Mouse (Mus musculus) lung, postnatal 25 days (tissue): ENCODE measurements around the gene Ifi35.
"Not testable (repeated sequence)": the region's sequence is repeated elsewhere in the genome, so short reads cannot be mapped to it uniquely, and the experiment has no call there.

Source experiments
- DNase-seq: peaks from one replicate; pipeline ENCODE4 v3.0.0; 2022; ENCODE audit warnings: low spot score

The Ifi35 gene

DNA sequence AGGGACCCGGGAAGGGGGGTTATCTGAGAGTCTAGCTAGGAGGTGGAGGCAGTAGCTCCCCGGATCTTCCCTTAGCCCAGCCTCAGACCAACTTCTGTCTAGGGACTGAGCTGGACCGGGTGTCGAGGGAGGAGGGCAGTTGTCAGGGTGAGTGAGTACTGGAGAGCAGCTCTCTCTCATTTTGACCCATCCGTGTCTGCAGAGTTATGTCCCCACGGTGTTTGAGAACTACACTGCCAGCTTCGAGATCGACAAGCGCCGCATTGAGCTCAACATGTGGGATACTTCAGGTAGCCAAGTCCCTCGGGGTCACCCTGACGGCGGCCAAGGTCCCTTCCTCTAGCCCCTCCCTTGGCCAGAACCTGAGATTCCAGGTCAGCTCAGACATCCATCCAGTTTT lies 20.5 kb downstream of the Ifi35 start:
- no peak for DNase-seq

DNA sequence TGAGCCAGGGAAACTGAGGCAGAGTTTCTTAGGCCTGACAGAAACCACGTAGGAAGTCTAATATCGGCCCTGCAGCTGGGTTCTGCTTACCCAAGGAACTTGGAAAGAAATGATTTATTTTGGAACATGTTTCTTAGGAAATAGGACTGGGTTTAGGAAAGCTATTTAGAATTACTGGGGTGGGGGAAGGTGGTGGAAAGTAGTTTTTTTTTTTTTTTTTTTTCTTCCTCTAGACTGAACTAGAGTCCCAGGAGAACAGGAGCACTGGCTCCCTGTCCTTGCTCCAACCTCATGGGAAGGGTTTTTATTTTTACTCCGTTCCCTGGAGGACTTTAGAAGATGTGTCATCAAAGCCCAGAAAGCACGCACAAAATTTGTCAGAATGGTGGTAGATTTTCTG lies 20.9 kb downstream of the Ifi35 start:
- no peak for DNase-seq

DNA sequence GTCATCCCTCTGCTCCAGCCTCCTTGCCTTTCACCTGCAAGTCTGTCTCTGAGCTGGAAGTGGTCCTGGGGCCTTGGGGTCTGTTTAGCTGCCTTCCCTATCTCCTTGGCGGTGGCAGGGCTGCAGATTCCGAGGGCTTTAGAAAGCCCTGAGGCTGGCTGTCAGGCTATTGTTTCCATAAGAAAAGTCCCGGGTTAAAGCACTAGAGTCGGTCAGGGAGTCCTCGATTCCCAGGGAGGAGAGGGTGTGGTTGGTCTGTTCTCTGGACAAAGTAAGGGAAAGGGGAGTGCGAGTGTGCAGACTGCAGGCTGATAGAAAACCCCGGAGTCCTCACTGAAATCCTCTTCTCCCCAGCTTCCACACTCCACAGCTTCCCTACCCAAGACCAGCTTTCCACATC lies 22.0 kb downstream of the Ifi35 start:
- DNase-seq, result no peak

DNA sequence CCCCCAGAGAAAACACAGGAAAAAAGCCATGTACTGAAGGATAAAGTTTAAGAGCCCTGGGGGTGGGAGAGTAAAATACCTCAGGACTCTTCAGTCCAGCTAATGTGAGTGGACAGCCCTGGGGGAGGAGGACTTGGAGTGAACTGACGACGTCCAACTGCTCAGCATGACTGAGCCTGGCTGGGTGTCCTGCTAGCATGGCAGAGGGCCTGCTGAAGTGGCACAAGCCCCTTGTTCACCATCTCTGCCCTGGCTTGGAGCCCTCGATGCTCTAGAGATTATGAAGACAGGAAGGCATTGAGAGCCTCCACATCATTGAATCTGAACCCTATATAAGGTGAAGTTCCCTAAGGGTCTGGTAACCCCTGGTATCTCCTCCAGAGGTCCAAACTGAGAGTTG lies 23.7 kb downstream of the Ifi35 start:
- no peak for DNase-seq

DNA sequence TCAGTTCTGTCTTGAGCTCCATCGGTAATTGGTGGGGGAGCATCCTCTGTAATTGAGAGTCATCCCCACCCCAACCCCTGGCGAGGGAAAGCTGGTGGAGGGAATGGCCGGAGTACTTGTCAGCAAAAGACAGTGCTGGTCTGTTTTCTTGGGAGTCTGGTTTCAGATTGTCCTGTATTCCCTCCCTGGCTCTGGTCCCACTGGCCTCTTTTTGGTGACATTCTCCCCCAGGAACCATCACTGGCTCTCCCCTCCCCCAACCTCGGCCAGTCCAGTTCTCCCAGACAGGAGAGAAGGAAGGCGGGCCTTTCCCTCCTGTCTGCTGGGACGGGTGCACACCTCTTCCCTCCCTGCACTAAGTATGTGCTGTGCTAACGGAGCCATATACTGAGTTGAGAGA lies 24.1 kb downstream of the Ifi35 start:
- no peak for DNase-seq

DNA sequence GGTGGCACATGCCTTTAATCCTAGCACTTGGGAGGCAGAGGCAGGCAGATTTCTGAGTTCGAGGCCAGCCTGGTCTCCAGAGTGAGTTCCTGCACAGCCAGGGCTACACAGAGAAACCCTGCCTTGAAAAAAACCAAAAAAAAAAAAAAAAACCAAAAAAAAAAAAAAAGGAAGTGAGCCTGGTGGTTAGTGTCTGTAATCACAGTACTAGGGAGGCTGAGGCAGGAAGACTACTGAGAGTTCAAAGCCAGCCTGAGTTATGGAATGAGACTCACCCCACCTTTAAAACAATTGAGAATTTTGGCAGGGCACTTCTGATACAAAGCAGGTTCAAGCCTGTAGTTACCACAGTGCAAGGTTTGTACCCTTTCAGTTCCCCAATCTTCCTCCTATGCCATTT lies 25.5 kb downstream of the Ifi35 start:
- not testable (repeated sequence) for DNase-seq

DNA sequence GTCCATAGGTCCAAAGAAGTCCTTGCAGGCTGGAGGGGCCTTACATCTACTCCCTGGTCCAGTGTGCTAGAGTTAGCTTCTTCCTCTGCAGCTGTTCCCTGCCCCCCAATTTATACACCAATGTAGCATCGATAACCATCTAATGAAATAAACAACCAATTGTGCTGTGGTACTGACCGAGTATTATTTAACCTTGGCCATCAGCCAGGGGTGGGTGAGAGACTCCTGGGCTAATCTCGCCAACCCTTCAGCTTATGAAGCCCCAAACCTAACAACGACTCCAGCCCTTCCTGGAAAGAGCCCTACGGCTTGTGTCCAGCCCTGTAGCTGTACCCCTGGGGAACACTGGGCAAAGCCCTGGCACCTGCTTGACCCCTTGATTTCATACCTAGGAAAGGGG lies 26.1 kb downstream of the Ifi35 start:
- DNase-seq, result peak; percentile 26

DNA sequence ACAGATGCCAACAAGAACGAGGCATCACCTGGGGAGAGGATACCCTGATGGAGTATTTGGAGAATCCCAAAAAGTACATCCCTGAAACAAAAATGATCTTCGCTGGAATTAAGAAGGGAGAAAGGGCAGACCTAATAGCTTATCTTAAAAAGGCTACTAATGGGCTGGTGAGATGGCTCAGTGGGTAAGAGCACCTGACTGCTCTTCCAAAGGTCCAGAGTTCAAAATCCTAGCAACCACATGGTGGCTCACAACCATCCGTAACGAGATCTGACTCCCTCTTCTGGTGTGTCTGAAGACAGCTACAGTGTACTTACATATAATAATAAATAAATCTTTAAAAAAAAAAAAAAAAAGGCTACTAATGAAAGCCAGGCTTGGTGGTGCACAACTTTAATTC lies 28.2 kb downstream of the Ifi35 start:
- DNase-seq, result not testable (repeated sequence)

DNA sequence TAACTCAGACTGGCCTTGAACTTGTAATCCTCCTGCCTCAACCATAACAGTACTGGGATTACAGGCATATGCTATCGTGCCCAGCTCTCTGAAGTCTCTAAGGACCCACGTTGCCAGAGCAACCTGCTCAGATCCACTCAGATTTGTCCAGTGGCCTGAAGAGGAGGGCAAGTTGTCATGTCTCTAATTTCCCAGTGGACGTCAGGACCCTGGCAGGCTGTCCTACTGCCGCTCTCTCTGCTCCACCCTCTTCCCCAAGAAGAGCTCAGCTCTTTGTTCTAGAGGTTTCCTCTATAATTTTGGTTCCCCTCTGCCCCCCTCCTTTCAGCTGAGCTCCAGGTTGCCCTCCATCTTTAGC lies 29.0 kb downstream of the Ifi35 start:
- DNase-seq, result no peak

DNA sequence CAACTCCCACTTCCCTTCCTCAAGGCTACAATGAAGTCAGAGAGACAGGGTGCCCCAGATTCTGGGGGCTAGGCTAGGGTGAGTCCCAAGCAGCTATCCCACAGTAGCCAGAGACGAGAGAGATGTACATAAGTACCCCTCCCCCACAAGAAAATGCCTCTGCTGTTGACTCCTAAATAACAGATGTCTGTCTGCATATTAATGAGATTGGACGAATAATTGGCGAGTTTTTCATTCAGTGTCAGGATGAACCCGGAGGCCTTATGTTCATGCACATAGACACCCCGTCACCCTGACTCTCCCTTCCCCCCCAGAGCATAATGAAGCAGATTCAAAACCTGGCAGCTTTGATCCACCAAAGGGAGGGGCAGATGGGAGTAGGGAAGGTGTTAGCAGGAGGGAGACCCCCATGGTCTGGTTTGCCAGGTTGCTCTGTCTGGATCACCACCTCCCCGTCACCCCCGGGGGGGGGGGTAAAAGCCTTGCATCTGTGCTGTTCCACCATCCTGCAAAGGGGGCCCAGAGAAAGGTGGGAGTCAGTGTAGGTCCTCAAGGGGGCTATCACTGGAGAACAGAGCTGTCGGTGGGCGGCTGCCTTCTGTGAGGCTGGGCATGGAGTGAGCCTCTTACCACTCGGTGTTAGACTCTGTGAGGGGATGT lies 29.5 kb downstream of the Ifi35 start:
- no peak for DNase-seq

DNA sequence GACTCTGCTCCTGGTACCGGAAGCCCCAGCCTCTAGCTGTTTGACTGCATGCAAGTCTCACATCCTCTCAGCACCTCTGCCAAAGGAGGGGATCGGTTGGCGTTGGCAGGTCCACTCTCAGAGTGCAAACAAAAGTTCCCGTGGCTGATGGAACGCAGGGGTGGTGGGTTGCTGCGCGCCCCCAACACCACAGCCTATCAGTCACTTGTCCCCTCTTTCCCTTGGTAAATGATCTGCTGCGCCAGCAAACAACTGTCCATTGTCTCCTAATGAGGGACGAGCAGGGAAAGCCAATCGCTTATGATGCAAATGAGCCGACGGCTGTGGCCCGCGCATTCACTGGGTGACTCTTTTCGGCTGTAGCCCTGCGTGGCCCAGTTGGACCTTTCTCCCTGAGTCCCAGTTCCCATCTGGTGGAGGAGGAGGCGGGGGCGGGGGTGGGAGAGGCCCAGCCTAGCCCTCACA lies 31.0 kb downstream of the Ifi35 start:
- no peak for DNase-seq

DNA sequence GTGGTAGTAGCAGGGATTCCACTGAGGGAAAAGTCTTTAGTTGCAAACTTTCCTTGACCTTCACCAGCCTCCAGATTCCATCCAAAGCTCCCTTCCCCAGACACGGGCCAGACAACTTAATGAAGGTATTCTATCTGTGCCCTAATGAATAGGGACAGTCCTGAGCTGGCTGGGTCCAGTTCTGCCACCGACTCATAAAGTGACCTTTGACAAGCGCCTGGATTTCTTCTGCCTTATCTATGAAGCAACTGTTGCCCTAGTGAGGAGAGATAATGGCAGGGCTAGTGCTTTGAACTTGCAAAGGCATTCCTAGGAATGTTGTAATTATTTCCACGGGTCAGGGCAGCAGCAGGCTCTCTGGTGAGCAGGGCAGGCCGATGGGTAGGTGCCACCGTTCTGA lies 32.7 kb downstream of the Ifi35 start:
- DNase-seq, result no peak

DNA sequence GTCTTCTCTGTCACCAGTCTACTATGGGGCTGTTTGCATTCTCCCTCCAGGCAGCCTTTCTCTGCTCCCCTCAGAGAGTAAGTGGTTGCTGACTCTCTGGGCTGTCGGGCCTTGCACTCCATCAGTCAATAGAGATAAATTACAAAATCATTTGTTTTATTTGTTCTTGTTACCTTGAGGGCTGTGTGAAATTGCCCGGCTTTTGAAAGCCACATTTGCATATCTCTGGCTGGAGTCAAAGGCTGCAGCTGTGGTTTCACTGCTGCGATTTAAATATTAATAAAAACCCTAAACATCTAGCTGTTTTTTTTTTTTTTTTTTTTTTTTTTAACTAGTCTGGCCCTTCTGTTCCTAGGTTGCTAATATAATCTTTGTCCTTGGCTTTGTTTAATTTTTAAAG lies 35.6 kb downstream of the Ifi35 start:
- DNase-seq, result no peak

DNA sequence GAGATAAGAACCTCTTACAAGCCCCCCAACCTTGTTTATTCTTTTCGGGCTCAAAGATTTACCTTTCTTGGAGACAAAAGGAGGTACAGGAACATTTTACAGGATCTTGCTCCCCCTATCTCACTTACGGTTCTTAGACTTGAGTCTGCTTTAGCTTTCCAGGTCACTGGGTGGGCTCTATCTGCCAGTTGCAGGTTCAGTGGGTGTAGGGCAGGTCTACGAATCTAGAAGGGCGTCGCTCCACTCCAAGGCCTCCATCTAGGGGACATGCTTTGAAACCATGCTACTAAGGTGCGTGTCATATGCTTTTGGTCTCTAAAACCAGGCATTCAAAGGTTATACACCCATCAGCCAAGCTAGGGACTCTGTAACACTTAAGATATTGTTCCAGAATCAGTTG lies 36.0 kb downstream of the Ifi35 start:
- DNase-seq, result no peak

DNA sequence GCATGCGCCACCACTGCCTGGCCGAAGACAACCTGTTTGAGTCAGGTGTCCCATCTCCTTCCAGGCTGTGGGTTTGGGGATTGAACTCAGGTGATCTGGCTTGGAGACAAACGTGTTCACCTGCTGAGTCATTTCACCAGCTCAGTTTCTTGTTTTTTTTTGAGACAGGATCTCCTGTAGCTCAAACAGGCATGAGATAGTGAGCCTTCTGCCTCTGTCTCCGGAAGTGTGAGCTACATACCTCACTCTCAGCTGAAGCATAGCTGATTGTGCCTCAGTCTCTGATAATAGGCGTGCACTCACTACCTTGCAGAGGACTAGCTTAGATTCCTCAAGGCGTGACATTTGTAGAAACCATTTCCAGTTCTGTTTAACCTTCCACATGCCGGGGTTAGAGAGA lies 36.6 kb downstream of the Ifi35 start:
- DNase-seq, result no peak

DNA sequence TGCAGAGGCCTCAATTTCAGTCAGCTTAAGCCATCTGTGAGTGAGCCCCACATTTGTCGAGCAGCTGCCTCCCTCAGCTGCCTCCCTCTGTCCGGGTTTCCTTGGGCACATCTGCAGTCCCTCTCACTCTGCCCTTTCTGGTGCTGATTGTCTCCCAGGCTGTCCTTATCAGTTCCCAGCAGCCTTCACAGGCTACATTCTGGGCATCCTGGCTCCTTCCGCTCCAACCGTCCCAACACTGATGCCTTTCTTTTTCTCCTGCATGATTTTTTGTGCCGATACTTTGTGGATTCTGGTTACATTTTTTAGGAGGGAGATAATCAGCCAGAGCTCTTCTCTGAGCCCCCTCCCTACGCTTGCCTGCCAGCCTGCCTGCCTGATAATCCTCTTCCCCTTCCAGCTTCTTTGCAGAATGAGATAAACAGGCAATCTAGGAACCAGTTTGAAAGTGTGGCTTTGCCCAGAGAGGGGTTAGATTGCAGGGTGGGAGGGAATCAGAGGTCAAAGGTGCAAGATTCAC lies 37.4 kb downstream of the Ifi35 start:
- no peak for DNase-seq

DNA sequence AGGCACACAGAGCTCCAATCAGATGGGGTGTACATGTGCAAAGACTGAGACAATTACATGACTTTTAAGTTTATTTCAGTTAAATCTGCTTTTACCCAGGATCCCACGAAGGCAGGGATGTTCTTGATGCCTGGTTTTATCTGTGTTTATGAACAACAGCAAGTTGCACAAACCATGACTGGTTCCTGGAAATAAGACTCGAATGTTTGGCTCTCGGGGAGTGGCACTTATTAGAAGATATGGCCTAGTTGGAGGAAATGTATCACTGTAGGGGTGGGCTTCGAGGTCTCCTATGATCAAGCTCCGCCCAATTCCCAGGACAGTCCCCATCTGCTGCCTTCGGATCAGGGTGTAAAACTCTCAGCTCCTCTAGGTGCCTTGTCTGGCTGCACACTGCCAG lies 37.9 kb downstream of the Ifi35 start:
- DNase-seq, result no peak

DNA sequence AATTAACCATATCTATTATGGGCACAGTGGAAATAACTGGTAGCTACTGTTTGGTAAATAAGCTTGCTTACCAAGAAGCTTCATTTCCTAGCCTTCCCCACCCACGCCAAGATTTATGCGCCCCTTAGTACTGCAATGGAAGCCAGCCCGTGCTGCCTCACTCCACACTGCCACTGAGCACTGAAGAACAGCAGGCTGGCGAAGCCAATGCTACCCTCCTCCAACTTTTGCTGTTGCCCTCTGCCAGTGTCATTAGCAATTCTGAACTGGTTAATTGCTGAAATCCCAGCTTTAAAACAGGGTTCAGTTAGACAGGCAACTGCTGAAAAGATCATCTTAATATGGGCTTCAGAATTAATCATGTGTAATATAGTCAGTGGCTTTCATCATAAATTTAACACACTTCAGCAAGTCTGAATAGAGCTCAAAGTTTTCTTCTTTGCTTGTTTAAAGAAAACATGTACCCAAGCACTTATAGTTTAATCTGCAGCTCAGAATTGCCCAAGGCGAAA lies 58.1 kb downstream of the Ifi35 start:
- no peak for DNase-seq

DNA sequence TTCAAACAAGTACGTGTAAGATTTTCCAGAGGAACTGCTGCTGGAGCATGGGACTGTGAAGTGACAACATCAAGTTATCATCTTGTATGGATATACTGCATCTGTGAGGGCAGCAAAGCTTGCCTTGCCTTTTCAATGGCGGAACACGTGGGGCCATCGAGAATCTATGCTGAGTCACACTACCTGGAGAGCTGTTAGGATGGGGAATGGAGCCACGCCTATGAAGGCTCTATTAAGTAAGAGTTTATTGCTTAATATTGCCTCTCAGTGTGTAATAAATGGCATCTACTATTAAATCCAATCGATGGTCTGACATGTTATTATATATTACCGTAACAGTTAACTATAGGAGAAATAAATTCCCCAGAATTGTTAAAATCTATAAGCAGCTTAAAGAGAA lies 58.9 kb downstream of the Ifi35 start:
- peak; percentile 36 for DNase-seq
